Mouse (Mus musculus): ENCODE data around the gene Syndig1.

Syndig1 gene

GRCm38 (mm10) chr2:149877954-149878353 lies 48.9 kb downstream of the Syndig1 start:
- DNase-seq: no peak

- DNase-seq: no peak
Measured at GRCm38 (mm10) chr2:149887634-149888033, 58.6 kb downstream of the Syndig1 start.

- no peak for DNase-seq
Measured at GRCm38 (mm10) chr2:149891647-149892046, 62.6 kb downstream of the Syndig1 start.

GRCm38 (mm10) chr2:149896337-149896736 lies 67.3 kb downstream of the Syndig1 start:
- DNase-seq: no peak

- no peak for DNase-seq
Measured at GRCm38 (mm10) chr2:149899615-149900014, 70.6 kb downstream of the Syndig1 start.

- DNase-seq: no peak
Measured at GRCm38 (mm10) chr2:149900606-149901005, 71.6 kb downstream of the Syndig1 start.

GRCm38 (mm10) chr2:149904405-149904804 lies 75.4 kb downstream of the Syndig1 start:
- DNase-seq: no peak

GRCm38 (mm10) chr2:149906694-149907093 lies 77.7 kb downstream of the Syndig1 start:
- no peak for DNase-seq

- no peak for DNase-seq
Measured at GRCm38 (mm10) chr2:149917162-149917561, 88.2 kb downstream of the Syndig1 start.

GRCm38 (mm10) chr2:149923561-149923960 lies 94.5 kb downstream of the Syndig1 start:
- DNase-seq: no peak

- no peak for DNase-seq
Measured at GRCm38 (mm10) chr2:149925911-149926310, 96.9 kb downstream of the Syndig1 start.

- no peak for DNase-seq
Measured at GRCm38 (mm10) chr2:149927001-149927400, 98.0 kb downstream of the Syndig1 start.

- DNase-seq: no peak
Measured at GRCm38 (mm10) chr2:149927481-149927880, 98.5 kb downstream of the Syndig1 start.

- no peak for DNase-seq
Measured at GRCm38 (mm10) chr2:149929986-149930385, 101.0 kb downstream of the Syndig1 start.

GRCm38 (mm10) chr2:149931111-149931510 lies 102.1 kb downstream of the Syndig1 start:
- no peak for DNase-seq

GRCm38 (mm10) chr2:149932095-149932494 lies 103.1 kb downstream of the Syndig1 start:
- no peak for DNase-seq

GRCm38 (mm10) chr2:149933247-149933898 lies 104.4 kb downstream of the Syndig1 start:
- DNase-seq: no peak

GRCm38 (mm10) chr2:149934139-149934538 lies 105.1 kb downstream of the Syndig1 start:
- no peak for DNase-seq

GRCm38 (mm10) chr2:149938829-149939228 lies 109.8 kb downstream of the Syndig1 start:
- no peak for DNase-seq

- no peak for DNase-seq
Measured at GRCm38 (mm10) chr2:149939586-149939985, 110.6 kb downstream of the Syndig1 start.

- DNase-seq: no peak
Measured at GRCm38 (mm10) chr2:149950641-149951040, 121.6 kb downstream of the Syndig1 start.

- no peak for DNase-seq
Measured at GRCm38 (mm10) chr2:149971014-149971413, 142.0 kb downstream of the Syndig1 start.

- peak; percentile 66 for DNase-seq
Measured at GRCm38 (mm10) chr2:149973583-149973982, 144.6 kb downstream of the Syndig1 start.

- no peak for DNase-seq
Measured at GRCm38 (mm10) chr2:149980419-149980818, 151.4 kb downstream of the Syndig1 start.

GRCm38 (mm10) chr2:149982466-149982865 lies 153.5 kb downstream of the Syndig1 start:
- no peak for DNase-seq
